Mouse (Mus musculus) urinary bladder, postnatal 4 days (tissue): ENCODE data around the gene Olfr1434.
"Not testable (repeated sequence)": the region's sequence is repeated elsewhere in the genome, so short reads cannot be mapped to it uniquely, and the experiment has no call there.

Experiments used
- DNase-seq, 2 experiments: peaks; one replicate each; pipeline ENCODE4 v3.0.0; 2021 to 2022; ENCODE audit warnings: low spot score in 2 of 2

The Olfr1434 gene

DNA sequence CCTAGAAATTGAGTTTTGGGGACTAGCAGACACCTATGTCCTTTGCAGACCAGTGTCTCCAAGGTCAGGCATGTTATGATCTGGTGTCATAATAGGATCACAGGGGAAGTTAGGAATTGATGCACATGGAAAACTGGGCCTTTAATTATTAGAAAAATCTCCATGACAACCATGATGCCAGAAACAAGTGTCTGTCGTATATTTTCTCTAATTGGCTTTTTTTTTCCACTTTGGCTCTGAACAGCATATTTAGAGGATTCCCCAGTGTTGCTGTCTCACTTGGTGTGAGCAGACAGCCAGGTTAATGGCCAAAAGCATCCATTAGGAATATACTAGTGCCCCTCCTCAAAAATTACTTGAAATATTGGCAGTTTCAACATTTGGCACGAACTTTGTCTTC, at the start of gene Olfr1434:
Gene Olfr1434, plus strand, starts transcription at position 301 of the 400 bp plus-strand sequence.
- DNase-seq = no peak

DNA sequence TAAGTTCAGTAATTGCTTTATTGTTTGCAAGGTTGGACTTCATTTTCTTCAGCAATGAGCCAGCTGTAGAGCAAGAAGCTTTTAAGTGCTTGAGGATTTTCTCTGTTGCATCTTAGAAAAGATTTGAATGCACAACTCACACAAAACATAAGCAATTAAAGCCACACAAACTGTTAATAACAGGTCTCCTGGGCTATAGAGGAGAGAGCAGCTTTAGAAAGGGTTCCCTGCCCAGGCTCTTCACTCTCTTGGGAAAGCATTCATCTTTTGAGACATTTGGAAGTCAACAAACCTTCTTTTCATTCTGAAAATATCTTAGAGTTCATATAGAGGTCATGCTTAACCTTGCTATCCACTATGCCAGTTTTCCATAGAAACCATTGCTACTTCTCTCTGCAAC, 47.2 kb upstream of the Olfr1434 start, which contains the start of gene Olfr1432:
Gene Olfr1432, minus strand, starts transcription at position 101 of the 400 bp plus-strand sequence.
- not testable (repeated sequence) for DNase-seq

DNA sequence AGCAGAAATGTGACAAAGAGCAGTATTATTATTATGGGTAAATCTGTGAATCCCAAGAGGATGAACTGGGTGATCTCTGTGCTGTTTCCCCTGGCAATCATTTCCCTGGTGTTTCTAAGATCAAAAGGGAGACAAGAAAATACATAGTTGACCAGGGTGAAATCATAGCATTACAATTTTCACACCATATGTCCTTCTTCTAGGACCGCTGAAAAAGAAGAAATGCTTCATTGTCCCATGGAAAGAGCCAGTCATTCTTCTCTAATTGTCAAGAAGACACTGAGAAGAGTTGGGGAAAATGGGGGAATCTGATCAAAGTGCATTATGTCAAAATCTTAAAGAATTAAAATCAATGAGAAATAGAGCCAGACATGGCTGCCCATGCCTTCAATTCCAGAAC, 38.1 kb upstream of the Olfr1434 start, which contains the start of gene Olfr262:
Gene Olfr262, minus strand, starts transcription at position 101 of the 400 bp plus-strand sequence.
- no peak for DNase-seq

DNA sequence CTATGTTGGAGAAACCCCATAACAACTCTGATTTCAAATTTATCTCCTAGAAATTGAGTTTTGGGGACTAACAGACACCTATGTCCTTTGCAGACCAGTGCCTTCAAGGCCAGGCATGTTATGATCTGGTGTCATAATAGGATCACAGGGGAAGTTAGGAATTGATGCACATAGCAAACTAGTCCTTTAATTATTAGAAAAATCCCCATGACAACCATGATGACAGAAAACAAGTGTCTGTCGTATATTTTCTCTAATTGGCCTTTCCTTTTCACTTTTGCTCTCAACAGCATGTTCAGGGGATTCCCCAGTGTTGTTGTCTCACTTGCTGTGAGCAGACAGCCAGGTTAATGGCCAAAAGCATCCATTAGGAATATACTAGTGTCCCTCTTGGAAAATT, 18.9 kb upstream of the Olfr1434 start, which contains the start of gene Olfr235:
Gene Olfr235, plus strand, starts transcription at position 301 of the 400 bp plus-strand sequence.
- DNase-seq = no peak

DNA sequence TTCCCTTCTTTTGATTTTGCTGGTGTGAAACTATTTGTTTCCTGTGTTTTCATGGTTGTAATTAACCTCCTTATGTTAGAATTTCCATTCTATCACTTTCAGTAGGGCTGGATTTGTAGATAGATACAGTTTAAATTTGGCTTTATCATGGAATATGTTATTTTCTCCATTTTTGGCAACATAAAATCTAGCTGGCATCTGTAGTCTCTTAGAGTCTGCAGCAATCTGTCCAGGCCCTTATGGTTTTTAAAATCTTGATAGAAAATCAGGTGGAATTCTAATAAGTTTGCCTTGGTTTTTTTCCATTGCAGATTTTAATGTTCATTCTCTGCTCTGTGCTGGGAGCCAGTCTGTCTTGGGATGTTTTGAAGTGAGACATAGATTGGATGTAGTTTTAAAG, 13.3 kb downstream of the Olfr1434 start:
- no peak for DNase-seq

DNA sequence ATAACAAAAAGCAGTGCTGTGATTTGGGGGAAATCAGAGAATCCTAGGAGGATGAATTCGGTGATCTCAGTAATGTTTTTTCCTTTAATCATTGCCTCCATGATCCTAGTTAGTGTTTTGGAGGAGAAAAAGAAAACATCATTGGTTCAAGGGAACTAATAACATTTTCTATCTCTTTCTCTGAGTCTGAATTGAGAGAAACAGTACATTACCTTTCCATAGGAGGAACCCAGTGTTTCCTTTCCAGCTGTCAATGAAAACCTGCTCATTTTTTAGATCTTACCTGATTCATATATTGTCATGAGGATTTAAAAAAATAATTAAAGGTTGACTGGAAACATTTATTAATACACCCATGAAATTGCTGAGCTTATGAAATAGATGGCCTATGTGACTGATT, 19.4 kb downstream of the Olfr1434 start, which contains the start of gene Olfr1436:
Gene Olfr1436, minus strand, starts transcription at position 101 of the 400 bp plus-strand sequence.
- DNase-seq = not testable (repeated sequence)

DNA sequence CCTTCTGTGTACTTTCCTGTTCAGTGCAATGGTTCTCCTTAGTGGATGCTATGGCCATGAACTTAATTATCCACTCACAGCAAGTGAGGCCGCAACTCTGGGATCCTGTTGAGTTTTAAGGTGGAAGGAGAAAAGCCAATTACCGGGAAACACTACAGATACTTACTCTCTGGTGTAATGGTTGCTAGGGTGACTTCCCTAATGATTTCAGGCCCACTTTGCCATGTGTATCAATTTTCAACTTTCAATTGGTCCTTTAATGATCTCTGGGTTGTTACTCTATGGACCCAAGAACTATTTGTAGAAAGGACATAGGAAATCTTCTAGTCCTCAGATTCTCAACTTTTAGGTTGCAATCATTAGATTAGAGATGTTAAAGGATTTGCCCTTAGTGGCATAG, 45.3 kb downstream of the Olfr1434 start, which contains the start of gene Olfr1437:
Gene Olfr1437, minus strand, starts transcription at position 101 of the 400 bp plus-strand sequence.
- DNase-seq = no peak
